Mouse (Mus musculus) lung, postnatal 25 days (tissue): ENCODE measurements around the gene L3mbtl1.
"Not testable (repeated sequence)": the region's sequence is repeated elsewhere in the genome, so short reads cannot be mapped to it uniquely, and the experiment has no call there.

Experiments used
- DNase-seq: peaks from one replicate; pipeline ENCODE4 v3.0.0; 2022; ENCODE audit warnings: low spot score

The L3mbtl1 gene

DNA sequence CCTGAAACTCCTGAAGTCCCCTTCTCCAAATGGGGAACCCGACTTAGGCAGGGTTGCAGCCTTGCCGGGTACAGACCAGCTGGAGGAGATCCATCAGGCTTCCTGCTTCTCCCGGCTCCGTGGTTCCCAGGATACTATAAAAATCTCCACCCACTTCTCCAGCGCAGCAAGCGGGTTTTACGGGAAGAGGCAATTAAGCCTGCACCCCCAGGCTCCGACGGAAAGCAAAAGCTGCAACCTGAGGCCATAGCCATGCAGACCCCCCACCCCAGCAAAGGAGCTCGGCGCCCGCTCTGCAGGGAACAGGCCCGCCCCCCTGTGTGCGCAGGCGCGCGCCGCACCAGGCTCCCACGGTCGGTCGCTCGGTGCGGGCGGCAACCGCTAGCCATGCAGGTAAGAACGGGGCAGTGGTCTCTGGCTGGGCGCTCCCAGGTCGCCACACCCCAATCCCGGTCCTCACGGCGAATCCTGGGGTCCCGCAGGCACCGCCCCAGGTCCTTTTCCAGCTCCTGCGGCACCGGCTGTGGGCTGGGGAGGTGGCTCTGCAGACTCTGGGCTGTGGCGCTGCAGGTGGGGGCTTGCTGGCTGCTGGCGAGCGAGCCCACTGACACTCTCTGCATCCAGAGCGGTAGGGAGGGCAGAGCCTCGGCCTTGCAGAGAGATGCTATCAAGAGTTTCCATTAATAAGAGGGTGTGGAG is at the start of gene L3mbtl1:
Gene L3mbtl1 (plus strand): TSS at position 325 of the 699 bp plus-strand sequence.
- no peak for DNase-seq

- not testable (repeated sequence) for DNase-seq
These were observed 44.0 kb upstream of the L3mbtl1 start for GRCm38 (mm10) chr2:162899256-162899655.

- no peak for DNase-seq
These were observed 43.2 kb upstream of the L3mbtl1 start for GRCm38 (mm10) chr2:162899880-162900589.

DNA sequence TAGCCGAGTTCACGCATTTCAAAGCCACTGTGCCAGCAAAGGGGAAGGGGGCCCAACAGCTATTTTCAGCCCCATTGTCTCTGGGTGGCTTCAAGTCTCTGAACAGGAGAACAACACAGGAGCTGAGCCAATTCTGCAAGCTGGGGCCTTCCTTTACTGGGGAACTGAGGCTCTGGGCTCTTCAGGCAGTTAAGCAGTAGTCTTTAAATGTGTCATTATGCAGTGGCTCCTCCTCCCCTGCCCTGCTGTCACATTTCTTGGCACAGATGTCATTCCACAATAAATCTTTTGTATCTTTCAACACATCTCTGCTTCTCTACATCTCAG is 42.7 kb upstream of the L3mbtl1 start:
- DNase-seq, result no peak

DNA sequence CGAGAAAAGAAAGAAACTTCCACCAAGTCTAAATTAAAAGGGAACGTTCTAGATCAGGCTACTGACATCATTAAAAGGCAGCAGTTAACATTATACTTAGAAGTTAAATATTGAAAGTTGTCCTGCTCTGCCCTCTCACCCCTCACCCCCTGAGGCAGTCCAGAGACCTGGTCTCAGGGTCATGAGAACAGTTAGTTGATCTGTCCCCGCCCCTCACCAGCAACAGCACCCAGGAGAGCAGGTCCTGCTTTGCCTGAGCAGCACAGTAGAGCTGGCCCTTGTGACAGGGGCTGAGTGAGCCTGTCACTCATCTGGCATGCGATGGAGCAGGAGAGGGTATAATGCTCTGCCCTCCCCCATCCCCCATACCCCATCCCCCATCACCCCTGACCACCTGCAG is 37.4 kb upstream of the L3mbtl1 start:
- DNase-seq, result no peak

DNA sequence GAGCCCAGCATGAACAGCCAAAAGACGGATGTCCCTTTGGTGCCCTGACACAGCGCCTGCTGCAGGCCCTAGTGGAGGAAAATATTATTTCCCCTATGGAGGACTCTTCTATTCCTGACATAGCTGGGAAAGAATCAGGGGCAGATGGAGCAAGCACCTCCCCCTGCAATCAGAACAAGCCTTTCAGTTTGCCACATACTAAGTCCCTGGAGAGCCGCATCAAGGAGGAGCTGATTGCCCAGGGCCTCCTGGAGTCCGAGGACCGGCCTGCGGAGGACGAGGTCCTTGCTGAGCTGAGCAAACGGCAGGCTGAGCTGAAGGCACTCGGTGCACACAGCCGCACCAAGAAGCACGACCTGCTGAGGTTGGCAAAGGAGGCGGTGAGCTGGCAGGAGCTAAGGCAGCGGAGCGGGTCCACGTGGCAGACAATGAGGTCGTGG is 35.2 kb upstream of the L3mbtl1 start:
- no peak for DNase-seq

DNA sequence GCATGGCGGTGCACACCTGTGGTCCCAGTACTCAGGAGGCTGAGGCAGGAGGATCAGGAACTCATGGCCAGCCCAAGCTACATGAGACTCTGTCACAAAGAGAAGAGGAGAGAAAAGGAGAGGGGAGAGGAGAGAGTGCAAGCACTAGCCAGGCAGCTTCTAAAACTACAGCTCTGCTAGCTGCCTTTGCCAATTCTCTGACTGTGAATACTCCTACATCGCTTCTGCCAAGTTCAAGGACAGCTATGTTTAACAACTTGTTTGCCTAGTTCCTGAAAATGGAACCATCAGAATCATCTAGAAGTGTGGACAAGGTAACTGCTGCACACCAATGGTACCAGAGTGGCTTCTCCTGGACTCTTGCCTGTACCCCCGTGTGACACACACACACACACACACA is 29.2 kb upstream of the L3mbtl1 start:
- DNase-seq, result no peak

- no peak for DNase-seq
These were observed 28.8 kb upstream of the L3mbtl1 start for GRCm38 (mm10) chr2:162914519-162914918.

DNA sequence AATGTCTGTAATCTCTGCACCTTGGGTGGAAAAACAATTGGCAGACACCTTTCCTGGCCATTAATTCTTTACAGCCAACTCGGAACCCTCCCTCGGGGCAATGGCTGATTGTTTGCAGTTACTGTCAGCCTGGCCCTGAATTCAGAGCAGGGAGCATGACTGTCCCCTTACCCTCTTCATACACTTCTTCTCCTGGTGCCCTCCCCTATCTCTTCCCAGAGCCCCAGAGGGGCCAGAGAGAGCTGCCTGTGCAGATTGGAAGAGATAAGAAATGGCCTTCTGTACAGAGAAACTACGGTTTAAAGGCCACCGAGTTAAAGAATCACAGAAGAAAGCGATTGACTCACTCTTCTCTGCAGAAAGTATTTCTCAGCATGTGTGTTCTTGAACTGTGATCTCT is 23.3 kb upstream of the L3mbtl1 start:
- no peak for DNase-seq

DNA sequence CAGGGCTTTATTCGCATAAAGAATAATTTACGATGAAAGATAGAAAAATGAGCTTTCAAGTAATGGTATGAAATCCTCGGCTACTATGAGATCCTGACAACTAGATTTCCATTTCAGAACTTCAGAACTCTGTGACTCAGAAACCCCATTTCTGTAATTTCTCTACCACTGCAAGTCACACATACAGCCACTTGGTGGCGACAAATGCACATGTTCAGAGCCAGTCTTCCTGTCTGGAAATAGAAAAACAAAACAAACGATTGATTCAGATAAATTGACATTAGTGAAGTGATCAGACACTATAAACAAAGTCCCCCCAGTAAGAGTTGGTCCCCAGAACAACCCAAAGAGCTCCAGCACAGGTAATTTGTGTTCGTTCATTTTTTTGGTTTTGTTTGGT is 21.1 kb upstream of the L3mbtl1 start:
- peak; percentile 45 for DNase-seq

DNA sequence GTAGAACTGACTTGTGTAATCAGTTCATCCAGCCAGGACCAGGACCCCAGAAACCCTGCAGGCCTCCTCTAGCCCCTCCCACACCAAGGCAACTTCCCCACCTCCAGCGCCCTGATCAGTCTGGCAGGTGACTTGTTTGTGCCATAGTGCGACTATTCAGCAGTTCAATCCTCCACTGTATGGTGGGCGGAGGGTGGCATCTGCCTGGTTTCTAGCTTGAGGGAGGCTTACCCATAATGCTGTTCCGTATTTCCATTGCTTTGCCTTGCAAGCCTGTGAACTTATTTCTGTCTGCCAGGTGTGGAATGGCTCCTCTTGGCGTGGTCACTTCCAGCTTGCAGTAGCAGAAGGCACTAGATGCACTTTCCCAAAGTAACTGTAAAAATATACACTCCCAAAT is 20.4 kb upstream of the L3mbtl1 start:
- DNase-seq, result no peak

- no peak for DNase-seq
These were observed 19.1 kb upstream of the L3mbtl1 start for GRCm38 (mm10) chr2:162924126-162924525.

DNA sequence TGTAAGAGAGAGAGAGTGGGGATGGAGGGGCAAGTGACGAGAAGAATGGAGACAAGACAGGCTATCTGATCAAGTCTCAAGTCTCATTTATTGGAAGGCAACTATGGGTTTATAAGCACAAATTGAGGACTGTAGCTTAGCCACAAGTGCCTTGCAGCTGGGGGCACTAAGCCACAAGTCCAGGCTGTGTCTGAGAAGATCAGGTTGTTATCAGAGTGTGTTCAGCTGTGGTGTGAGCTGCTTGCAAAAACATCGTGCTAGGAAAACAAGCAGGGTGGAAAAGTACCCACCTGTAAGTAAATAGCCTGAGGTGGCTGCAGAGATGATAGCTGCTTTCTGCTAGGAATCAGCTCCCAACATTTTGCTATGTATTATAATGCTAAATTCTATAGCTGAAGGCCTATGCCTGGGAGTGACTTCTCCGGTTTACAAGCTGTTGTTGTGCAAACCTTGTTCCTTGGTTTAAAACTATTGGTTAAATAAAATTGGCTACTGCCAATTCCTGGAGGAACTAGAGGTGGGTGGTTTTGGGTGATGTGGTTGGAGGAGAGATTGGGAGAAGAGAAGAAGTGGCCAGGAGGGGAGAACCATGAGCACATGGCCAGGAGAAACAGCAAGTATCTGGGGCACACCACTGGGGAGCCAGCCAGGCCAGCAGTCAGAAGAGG is 15.2 kb upstream of the L3mbtl1 start:
- DNase-seq, result no peak

GRCm38 (mm10) chr2:162929704-162930103 is 13.6 kb upstream of the L3mbtl1 start:
- DNase-seq, result no peak

DNA sequence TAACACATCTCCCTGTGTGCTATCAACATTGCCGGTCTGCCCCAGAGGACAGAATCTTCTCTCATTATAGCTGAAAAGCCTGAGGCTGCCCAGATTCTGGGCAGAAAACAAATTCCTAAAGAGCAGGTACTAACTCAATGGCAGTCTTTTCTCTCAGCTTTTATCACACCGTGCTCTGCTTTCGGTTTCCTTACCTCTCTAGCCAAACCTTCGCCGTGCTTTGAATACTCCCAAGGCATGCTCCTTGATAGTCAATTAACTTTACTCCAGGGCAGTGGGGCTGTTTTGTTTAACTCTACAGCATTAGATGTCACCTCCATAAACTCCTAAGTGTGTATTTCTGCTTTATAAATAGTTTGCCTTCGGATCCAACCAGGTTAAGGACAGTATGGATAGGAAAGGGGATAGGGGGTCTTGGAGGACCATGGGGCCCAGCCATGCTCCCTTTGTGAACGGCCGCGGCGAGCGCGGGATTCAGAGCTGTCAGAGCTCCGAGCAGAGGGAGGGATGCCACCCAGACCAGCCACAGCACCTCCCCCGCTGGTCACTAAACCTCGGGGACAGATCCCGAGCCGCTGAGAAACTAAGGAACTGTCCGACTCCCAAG is 12.7 kb upstream of the L3mbtl1 start:
- peak; percentile 14 for DNase-seq

- peak; percentile 91 for DNase-seq
These were observed 12.1 kb upstream of the L3mbtl1 start, which contains the start of gene Srsf6 for GRCm38 (mm10) chr2:162931123-162931673. Srsf6 (plus strand) TSS chr2:162931528.

GRCm38 (mm10) chr2:162931674-162932650 is 11.3 kb upstream of the L3mbtl1 start:
- DNase-seq, result peak; percentile 42

DNA sequence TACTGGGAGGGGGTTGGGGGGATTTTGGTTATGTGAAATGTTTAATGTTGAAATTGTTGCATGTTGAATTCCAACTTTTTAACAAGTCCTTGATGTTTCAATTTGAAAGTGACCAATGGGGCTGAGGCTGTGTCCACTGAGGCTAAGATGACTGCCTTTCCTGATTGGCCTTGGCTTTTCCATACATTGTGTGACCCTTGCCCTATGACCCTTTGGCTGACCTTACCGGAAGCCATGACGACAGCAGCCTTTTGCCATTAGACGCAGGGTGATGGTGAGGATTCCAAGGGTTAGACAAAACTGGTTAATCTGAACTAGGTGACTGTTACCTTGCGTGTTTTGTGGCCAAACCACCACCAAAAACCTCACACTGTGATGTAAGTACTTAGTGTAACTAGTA is 10.6 kb upstream of the L3mbtl1 start:
- DNase-seq, result no peak

DNA sequence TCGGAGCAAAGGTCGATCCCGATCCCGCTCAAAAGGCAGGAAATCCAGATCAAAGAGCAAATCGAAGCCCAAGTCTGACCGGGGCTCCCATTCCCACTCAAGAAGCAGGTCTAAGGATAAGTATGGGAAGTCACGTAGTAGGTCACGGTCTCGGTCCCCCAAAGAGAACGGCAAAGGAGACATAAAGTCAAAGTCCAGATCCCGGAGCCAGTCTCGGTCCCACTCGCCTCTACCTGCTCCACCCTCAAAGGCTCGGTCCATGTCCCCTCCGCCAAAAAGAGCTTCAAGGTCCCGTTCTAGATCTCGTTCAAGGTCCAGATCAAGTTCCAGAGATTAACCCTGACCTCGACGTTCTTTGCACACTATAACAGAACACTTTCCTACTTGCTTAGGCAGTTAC is 8.9 kb upstream of the L3mbtl1 start:
- DNase-seq, result no peak

- DNase-seq, result no peak
These were observed 7.6 kb upstream of the L3mbtl1 start for GRCm38 (mm10) chr2:162935700-162936099.

DNA sequence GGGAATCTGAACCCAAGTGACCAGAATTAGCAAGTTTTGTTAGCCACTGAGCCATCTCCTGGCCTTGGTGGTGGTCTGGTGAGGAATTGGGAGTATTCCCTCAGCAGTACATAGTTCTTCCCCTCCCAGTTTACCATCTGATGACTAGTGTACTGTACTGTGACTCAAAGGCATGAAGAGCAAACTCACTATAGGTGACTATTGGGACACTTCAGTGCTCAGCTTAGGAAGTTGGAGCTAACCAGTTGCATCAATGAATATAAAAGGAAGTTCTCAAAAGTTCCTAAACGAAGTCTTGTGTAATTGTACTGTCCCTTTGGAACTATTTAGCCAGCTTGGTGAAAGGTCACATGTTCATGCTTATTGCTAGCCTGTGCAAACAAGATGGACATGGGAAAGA is 3.7 kb upstream of the L3mbtl1 start:
- DNase-seq, result peak; percentile 45
